Mouse (Mus musculus) kidney, embryonic 14.5 days (tissue): ENCODE measurements at regions not wholly inside any gene's neighbourhood (a gene's known extent, or its start where the extent isn't known, plus 50 kb on each side); places are given as distances from the start of the nearest gene placed in this dataset.

Experiments
- ATAC-seq: fragments of 200-750 bp; cut with Nextera tagmentation; 2 replicates; pipeline ENCODE4 v1.8.0; 2017; ENCODE audit warnings: moderate number of reproducible peaks, mild to moderate bottlenecking, moderate TSS enrichment, moderate library complexity; ENCODE audit not compliant: low FRiP score, low TSS enrichment
- H3K27ac ChIP-seq: fragments of 300-500 bp; sonication (generic); 2 replicates; pipeline ENCODE4 v1.5.1; 2014; ENCODE audit warnings: low read depth, mild to moderate bottlenecking, low read length, moderate library complexity, mixed read lengths
- H3K27me3 ChIP-seq: fragments of 300-500 bp; sonication (generic); 2 replicates; pipeline ENCODE4 v1.6.1; 2014; ENCODE audit warnings: mild to moderate bottlenecking, low read length; ENCODE audit not compliant: control insufficient read depth, insufficient read depth
- H3K36me3 ChIP-seq: fragments of 300-500 bp; sonication (generic); 2 replicates; pipeline ENCODE4 v1.6.1; 2014; ENCODE audit warnings: low read length, mixed read lengths; ENCODE audit not compliant: control insufficient read depth, insufficient read depth
- H3K4me1 ChIP-seq: fragments of 300-500 bp; sonication (generic); 2 replicates; pipeline ENCODE4 v1.6.1; 2014; ENCODE audit warnings: low read length, mixed read lengths; ENCODE audit not compliant: control insufficient read depth, insufficient read depth
- H3K4me2 ChIP-seq: fragments of 300-500 bp; sonication (generic); replicated peaks from 2 replicates; pipeline ENCODE4 v1.6.1; 2014; ENCODE audit warnings: low read depth, mild to moderate bottlenecking, low read length
- H3K4me3 ChIP-seq: fragments of 300-500 bp; sonication (generic); 2 replicates; pipeline ENCODE4 v1.5.1; 2014; ENCODE audit warnings: mild to moderate bottlenecking, low read length
- H3K9ac ChIP-seq: fragments of 300-500 bp; sonication (generic); 2 replicates; pipeline ENCODE4 v1.6.1; 2014; ENCODE audit warnings: low read depth, mild to moderate bottlenecking, low read length, moderate library complexity
- H3K9me3 ChIP-seq: fragments of 300-500 bp; sonication (generic); 2 replicates; pipeline ENCODE4 v1.6.1; 2016; ENCODE audit warnings: low read length; ENCODE audit not compliant: control insufficient read depth
- WGBS: fragments of 180-500 bp; shearing (Covaris S2); extraction: QIAGEN DNeasy Blood & Tissue Kit; methylation state at CpG from one replicate; pipeline ENCODE4 v1.1.7; 2014; 5-methylcytosine and 5-hydroxymethylcytosine counted together

- Histone ChIP-seq H3K4me2 (no peak overlapping the region), H3K27ac (no peak overlapping the region), H3K36me3 (no peaks in the 10 kb centered on the region; the same call in 1 of the 2 replicates), H3K4me3 (no peak overlapping the region), H3K9me3 (no peaks in the 10 kb centered on the region), H3K4me1 (peaks cover 15% of the 10 kb centered on the region; the same call in 1 of the 2 replicates), H3K27me3 (no peaks in the 10 kb centered on the region; the same call in 1 of the 2 replicates), H3K9ac (no peak overlapping the region)
- no peak for ATAC-seq
- WGBS: 56% methylated on average over 15 of the region's 15 CpGs
Observed at GRCm38 (mm10) chr12:109745731-109746484, 145.8 kb upstream of the Rtl1 start.

GRCm38 (mm10) chr12:109747201-109747600 is 147.1 kb upstream of the Rtl1 start:
- Histone ChIP-seq H3K27ac (no peak overlapping the region), H3K27me3 (no peaks in the 10 kb centered on the region; the same call in 1 of the 2 replicates), H3K9ac (no peak overlapping the region), H3K9me3 (no peaks in the 10 kb centered on the region), H3K4me1 (peaks cover 15% of the 10 kb centered on the region; the same call in 1 of the 2 replicates), H3K4me2 (no peak overlapping the region), H3K36me3 (no peaks in the 10 kb centered on the region; the same call in 1 of the 2 replicates), H3K4me3 (no peak overlapping the region)
- WGBS: 67% methylated on average over 5 of the region's 5 CpGs
- no peak for ATAC-seq

GRCm38 (mm10) chr12:109747776-109748175 is 147.6 kb upstream of the Rtl1 start:
- H3K9ac ChIP-seq: no peak overlapping the region
- peaks cover 15% of the 10 kb centered on the region; the same call in 1 of the 2 replicates for H3K4me1 ChIP-seq
- H3K4me3 ChIP-seq: no peak overlapping the region
- H3K36me3 ChIP-seq: no peaks in the 10 kb centered on the region; the same call in 1 of the 2 replicates
- no peaks in the 10 kb centered on the region for H3K9me3 ChIP-seq
- no peak overlapping the region for H3K27ac ChIP-seq
- ATAC-seq: no peak
- H3K4me2 ChIP-seq: no peak overlapping the region
- H3K27me3 ChIP-seq: no peaks in the 10 kb centered on the region; the same call in 1 of the 2 replicates
- 58% methylated on average over 13 of the region's 13 CpGs for WGBS

GRCm38 (mm10) chr12:109748326-109749059 is 148.4 kb upstream of the Rtl1 start:
- WGBS: 68% methylated on average over 12 of the region's 12 CpGs
- H3K27me3 ChIP-seq: no peaks in the 10 kb centered on the region; the same call in 1 of the 2 replicates
- no peaks in the 10 kb centered on the region for H3K9me3 ChIP-seq
- H3K9ac ChIP-seq: no peak overlapping the region
- ATAC-seq: no peak
- no peak overlapping the region for H3K27ac ChIP-seq
- peaks cover 15% of the 10 kb centered on the region; the same call in 1 of the 2 replicates for H3K4me1 ChIP-seq
- H3K4me3 ChIP-seq: no peak overlapping the region
- no peaks in the 10 kb centered on the region; the same call in 1 of the 2 replicates for H3K36me3 ChIP-seq
- H3K4me2 ChIP-seq: no peak overlapping the region

GRCm38 (mm10) chr12:109749256-109749655 is 149.1 kb upstream of the Rtl1 start:
- Histone ChIP-seq H3K36me3 (no peaks in the 10 kb centered on the region; the same call in 1 of the 2 replicates), H3K4me3 (no peak overlapping the region), H3K27me3 (no peaks in the 10 kb centered on the region; the same call in 1 of the 2 replicates), H3K9ac (no peak overlapping the region), H3K4me1 (peaks cover 15% of the 10 kb centered on the region; the same call in 1 of the 2 replicates), H3K9me3 (no peaks in the 10 kb centered on the region), H3K4me2 (peak overlapping the region; percentile 35), H3K27ac (no peak overlapping the region)
- WGBS: 25% methylated on average over 2 of the region's 2 CpGs
- 0 out of 2 replicates have a peak, but pooled peaks have one; percentile 11 for ATAC-seq

- no peak overlapping the region for H3K9ac ChIP-seq
- 1% methylated on average over 14 of the region's 14 CpGs for WGBS
- H3K4me1 ChIP-seq: peaks cover 15% of the 10 kb centered on the region; the same call in 1 of the 2 replicates
- H3K36me3 ChIP-seq: no peaks in the 10 kb centered on the region; the same call in 1 of the 2 replicates
- H3K9me3 ChIP-seq: no peaks in the 10 kb centered on the region
- no peak overlapping the region for H3K27ac ChIP-seq
- H3K4me3 ChIP-seq: no peak overlapping the region
- H3K4me2 ChIP-seq: peak overlapping the region; percentile 35
- H3K27me3 ChIP-seq: no peaks in the 10 kb centered on the region; the same call in 1 of the 2 replicates
- peak; percentile 90 for ATAC-seq
Observed at GRCm38 (mm10) chr12:109749711-109750243, 149.6 kb upstream of the Rtl1 start.

GRCm38 (mm10) chr12:109754986-109755385 is 154.9 kb upstream of the Rtl1 start:
- Histone ChIP-seq H3K9ac (no peak overlapping the region), H3K4me2 (no peak overlapping the region), H3K27ac (no peak overlapping the region), H3K27me3 (no peaks in the 10 kb centered on the region), H3K4me3 (no peak overlapping the region), H3K36me3 (no peaks in the 10 kb centered on the region), H3K9me3 (no peaks in the 10 kb centered on the region), H3K4me1 (0 out of 2 replicates have a peak, but pooled peaks cover 2% of the 10 kb centered on the region)
- WGBS: 89% methylated on average over 7 of the region's 7 CpGs
- no peak for ATAC-seq

GRCm38 (mm10) chr12:109764293-109764692 is 164.2 kb upstream of the Rtl1 start:
- Histone ChIP-seq H3K9ac (no peak overlapping the region), H3K27me3 (no peaks in the 10 kb centered on the region), H3K4me2 (no peak overlapping the region), H3K27ac (no peak overlapping the region), H3K9me3 (no peaks in the 10 kb centered on the region), H3K4me1 (no peaks in the 10 kb centered on the region), H3K4me3 (no peak overlapping the region), H3K36me3 (no peaks in the 10 kb centered on the region)
- WGBS: 67% methylated on average over 4 of the region's 4 CpGs
- ATAC-seq: no peak
